Mouse (Mus musculus): Measurements from ENCODE around the gene Nr1d1. TPM values are rescaled to one million over a fixed set of nuclear protein-coding genes. Genes with fewer than 3 reads are reported as not detected.

The Nr1d1 gene
- polyA plus RNA-seq, 1 experiment from 2014 or later: 1.5 TPM

DNA sequence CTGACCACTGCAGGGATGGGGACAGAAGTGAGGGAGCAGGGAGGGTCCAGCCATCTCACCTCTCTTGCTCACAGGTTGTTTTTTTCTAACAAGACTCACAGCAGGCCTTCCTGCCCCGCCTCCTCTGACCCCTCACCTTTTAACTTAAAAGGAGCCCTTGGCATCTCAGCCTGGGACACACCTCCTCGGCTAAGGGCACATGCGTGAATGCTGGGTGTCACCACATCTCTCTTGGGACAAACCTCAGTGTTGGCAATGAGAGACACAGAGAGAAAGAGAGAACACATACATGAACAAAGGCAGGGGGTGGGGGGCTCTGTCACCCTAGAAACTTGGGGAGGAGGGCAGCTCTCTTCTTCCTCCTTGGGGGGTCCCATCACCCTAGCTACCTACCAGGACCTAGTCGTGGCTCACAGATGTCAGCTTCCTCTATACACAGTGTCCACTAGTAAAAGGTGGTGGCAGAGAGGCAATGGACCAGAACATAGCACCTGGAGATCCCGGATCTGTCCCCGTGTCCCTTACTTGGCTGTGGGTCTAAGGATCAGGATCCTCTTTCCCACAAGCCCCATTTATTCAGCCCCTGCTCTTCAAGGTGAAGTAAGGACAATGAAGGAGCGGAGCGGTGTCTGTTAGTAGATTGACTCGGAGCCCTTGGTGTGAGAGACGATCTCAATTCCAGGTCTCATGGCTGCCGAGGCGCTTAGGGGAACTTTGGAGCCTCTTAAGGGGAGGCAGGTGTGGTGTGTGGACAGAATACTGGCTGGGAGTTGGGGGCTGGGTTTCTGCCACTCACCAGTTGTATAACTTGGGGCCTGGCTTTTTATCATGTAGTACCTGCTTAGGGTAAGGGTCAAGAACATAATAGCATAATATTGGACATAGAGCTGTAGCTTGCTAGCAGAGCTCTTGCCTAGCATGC lies 28.9 kb downstream of the Nr1d1 start:
- Histone ChIP-seq H3K4me1 (peaks cover 93% of the 10 kb centered on the region), H3K9me3 (no peaks in the 10 kb centered on the region), H3K4me3 (no peak overlapping the region), H3K27me3 (replicated peaks) (no peaks in the 10 kb centered on the region), H3K36me3 (no peaks in the 10 kb centered on the region), H3K4me2 (replicated peaks) (peak overlapping the region; percentile 77), H3K27ac (no peak overlapping the region), H3K9ac (peak overlapping the region; percentile 30; the same call in 1 of the 2 replicates)
- WGBS: 50% methylated on average over 12 of the region's 12 CpGs
- ATAC-seq (ENCODE audit: low FRiP score, low read depth): no peak

DNA sequence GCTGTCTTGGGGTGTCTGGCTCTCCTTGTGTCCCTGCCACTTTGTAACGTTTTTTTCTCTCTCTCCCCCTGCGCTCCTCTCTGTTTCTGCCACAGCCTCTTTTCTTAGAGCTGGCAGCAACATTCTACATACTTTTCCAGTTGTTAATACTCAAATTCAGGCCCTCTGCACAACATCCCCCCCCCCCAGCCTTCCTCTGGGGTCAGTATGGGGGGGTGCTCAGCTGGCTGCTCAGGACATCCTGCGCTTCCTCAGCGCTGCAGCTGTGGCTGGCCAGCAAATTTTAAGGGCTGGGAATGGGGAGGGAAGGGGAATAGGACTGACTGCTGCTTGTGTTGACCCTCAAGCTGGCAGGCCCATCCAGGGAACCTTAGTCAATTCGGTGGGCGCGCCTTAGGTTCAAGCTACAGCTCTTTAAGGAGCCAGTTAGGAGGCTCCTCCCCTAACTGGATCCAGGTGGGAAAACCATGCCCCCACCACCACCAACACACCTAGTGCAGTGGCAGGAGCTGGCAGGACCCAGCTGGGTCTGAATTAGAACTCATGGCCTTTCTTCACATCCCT lies 30.6 kb downstream of the Nr1d1 start:
- WGBS: 45% methylated on average over 7 of the region's 7 CpGs
- ATAC-seq (ENCODE audit: low FRiP score, low read depth): no peak
- Histone ChIP-seq H3K4me2 (replicated peaks) (peak overlapping the region; percentile 77), H3K4me1 (peaks cover 91% of the 10 kb centered on the region), H3K36me3 (no peaks in the 10 kb centered on the region), H3K4me3 (peak overlapping the region; percentile 91), H3K9me3 (no peaks in the 10 kb centered on the region), H3K27ac (peak overlapping the region; percentile 28), H3K9ac (peak overlapping the region; percentile 40), H3K27me3 (replicated peaks) (no peaks in the 10 kb centered on the region)

DNA sequence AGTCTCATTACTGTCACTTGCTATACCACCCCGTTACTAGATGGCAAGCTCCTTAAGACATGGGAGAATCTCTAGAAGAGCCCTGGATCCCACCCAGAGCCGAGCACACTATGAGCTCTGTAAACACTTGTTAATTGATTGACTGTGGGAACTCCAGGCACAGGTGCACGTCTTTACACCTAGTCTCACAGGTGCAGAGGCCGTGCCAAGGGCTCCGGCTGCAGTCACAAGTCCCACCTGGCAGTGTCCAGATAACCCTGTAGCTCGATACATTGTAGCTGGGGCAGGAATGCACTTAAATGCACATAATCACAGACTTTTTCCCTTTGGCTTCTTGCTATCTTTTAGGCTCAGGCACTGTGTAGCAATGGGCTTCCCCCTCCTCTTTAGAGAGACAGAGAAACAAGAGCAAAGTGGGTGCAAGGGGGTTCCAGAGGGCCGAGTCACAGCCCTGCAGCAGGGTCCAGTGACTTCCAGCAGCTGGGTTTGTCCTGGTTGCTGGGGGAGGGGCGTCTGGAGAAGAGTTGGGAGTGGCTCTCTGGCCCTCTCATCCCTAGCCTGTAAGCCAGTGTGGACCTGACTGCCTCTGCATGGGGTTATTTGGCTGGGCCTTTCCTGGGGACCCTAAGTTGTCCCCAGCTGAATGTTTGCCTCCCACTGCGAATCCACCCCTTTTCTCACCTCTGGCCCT lies 31.3 kb downstream of the Nr1d1 start:
- no peaks in the 10 kb centered on the region for H3K36me3 ChIP-seq
- peak overlapping the region; percentile 28 for H3K27ac ChIP-seq
- WGBS: 9% methylated on average over 9 of the region's 9 CpGs
- H3K9me3 ChIP-seq: no peaks in the 10 kb centered on the region
- peak overlapping the region; percentile 77 for H3K4me2 ChIP-seq (replicated peaks)
- H3K9ac ChIP-seq: peak overlapping the region; percentile 40
- peaks cover 86% of the 10 kb centered on the region for H3K4me1 ChIP-seq
- peak overlapping the region; percentile 91 for H3K4me3 ChIP-seq
- no peak for ATAC-seq (ENCODE audit: low FRiP score, low read depth)
- H3K27me3 ChIP-seq (replicated peaks): no peaks in the 10 kb centered on the region

DNA sequence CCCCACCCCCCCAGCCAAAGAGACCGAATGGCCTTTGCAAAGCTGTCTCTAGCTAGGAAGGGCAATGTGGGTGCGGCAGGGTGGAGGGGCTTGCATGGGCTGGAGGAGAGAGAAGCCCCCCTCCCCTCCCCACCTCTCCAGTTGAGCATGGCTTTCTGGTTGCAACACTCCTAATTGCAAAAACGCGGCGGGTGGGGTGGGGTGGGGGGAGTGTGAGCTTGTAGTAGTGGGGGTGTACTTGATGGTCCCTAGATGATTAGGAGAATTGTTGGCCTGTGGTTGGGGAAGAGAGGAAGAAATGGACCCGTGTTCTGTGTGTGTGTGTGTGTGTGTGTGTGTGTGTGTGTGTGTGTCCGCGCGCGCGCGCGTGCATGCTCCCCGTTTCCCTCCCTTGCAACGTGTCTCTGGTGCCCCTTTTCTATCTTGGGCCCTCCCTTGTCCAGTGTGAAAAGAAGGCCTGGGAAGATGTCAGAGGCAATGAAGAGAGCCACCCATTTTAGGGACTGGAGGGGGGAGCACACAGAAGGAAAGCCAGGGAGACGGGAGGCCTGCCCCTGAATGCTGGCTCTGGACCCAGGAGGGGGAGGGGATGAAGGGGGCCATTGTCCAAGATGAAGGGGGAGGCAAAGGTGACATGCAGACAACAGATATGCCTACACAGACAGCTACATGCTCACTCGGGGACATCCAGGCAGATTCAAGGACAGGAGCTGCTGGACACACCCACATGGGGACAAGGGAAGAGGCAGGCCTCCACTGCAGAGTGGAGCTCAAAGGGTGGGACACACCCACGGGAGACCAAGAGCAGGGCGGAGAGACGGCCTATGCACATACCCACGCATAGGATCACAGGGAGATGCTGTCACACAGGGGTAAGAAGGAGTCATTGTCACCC lies 32.5 kb downstream of the Nr1d1 start:
- Histone ChIP-seq H3K27ac (peak overlapping the region; percentile 92), H3K9me3 (no peaks in the 10 kb centered on the region), H3K4me3 (peak overlapping the region; percentile 91), H3K27me3 (replicated peaks) (no peaks in the 10 kb centered on the region), H3K4me2 (replicated peaks) (peak overlapping the region; percentile 77), H3K9ac (peak overlapping the region; percentile 96), H3K36me3 (no peaks in the 10 kb centered on the region), H3K4me1 (peaks cover 82% of the 10 kb centered on the region)
- 3% methylated on average over 21 of the region's 21 CpGs for WGBS
- ATAC-seq (ENCODE audit: low FRiP score, low read depth): 0 out of 2 replicates have a peak, but pooled peaks have one; percentile 4

DNA sequence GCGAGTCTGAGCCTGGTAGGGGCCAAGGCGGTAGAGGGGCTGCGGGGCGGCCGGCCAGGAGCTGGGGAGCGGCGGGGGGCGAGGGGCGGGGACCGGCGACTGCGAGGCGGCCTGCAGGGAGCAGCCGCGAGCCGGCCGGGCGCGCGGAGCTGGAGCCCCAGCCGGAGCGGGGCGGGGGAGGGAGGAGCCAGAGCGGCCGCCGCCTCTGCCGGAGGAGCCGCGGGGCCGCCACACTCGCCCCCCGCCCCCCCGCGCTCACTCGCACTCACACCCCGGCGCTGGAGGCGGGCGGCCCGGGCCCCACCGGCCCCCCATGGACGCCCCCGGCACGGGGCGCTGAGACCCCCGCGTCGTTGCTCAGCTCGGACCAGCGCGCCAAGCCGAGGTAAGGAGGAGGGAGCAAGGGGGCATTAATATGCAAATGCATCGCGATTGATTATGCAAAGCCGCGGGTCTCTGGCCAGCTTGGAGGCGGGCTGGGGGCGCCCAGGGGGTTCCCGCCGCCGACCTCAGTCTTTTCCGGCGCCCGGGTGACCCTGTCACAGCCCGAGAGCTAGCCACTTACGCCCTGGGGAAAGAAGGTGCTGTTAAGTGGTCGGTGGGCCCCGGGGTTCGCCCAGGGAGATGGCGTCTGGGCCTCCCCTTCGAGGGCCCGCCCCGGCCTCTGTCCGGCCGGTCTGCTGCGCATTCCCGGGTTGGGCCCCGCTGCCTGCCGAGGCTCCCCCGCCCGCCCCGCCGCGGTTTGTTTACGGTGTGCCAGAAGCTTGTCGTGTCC lies 33.3 kb downstream of the Nr1d1 start:
- no peaks in the 10 kb centered on the region for H3K27me3 ChIP-seq (replicated peaks)
- ATAC-seq (ENCODE audit: low FRiP score, low read depth): peak; percentile 77

DNA sequence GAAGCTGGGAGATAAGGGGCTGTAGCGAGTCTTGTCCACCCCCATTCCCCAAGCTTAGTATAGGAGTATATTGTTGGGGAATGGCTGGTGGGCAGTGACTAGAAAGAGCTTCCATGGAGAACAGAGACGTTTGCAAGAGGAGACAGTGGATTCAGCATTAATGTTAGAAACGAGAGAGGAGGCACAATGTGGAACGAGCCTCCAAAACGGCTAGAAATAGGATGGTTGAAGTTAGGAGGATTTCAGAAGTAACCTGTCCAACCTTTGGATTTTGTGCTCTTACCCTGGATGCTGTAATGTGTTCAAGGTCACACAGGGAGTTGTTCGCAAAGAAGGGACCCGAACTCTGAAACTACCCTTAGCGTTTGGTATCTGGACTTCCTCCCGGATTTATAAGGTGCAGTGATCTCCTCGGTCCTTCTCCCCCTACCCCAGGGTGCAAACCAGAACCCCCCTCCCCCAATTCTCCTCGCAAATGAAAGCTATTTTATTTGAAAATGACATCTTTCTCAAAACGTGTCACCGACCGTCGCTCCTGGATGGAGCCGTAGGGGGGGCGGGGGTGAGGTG lies 34.0 kb downstream of the Nr1d1 start:
- no peak for ATAC-seq (ENCODE audit: low FRiP score, low read depth)
- peaks cover 67% of the 10 kb centered on the region for H3K4me1 ChIP-seq
- peak overlapping the region; percentile 96 for H3K9ac ChIP-seq
- no peaks in the 10 kb centered on the region for H3K36me3 ChIP-seq
- H3K27me3 ChIP-seq (replicated peaks): no peaks in the 10 kb centered on the region
- H3K27ac ChIP-seq: peak overlapping the region; percentile 92
- H3K4me3 ChIP-seq: peak overlapping the region; percentile 91
- WGBS: 1% methylated on average over 17 of the region's 17 CpGs
- H3K4me2 ChIP-seq (replicated peaks): peak overlapping the region; percentile 77
- H3K9me3 ChIP-seq: no peaks in the 10 kb centered on the region

More for the DNA sequence above, 33.3 kb downstream of the Nr1d1 start:
- Histone ChIP-seq H3K4me3 (peak overlapping the region; percentile 91), H3K9me3 (no peaks in the 10 kb centered on the region), H3K27ac (peak overlapping the region; percentile 92), H3K4me2 (replicated peaks) (peak overlapping the region; percentile 77), H3K9ac (peak overlapping the region; percentile 96), H3K36me3 (no peaks in the 10 kb centered on the region), H3K4me1 (peaks cover 74% of the 10 kb centered on the region)
- WGBS: 1% methylated on average over 80 of the region's 86 CpGs

DNA sequence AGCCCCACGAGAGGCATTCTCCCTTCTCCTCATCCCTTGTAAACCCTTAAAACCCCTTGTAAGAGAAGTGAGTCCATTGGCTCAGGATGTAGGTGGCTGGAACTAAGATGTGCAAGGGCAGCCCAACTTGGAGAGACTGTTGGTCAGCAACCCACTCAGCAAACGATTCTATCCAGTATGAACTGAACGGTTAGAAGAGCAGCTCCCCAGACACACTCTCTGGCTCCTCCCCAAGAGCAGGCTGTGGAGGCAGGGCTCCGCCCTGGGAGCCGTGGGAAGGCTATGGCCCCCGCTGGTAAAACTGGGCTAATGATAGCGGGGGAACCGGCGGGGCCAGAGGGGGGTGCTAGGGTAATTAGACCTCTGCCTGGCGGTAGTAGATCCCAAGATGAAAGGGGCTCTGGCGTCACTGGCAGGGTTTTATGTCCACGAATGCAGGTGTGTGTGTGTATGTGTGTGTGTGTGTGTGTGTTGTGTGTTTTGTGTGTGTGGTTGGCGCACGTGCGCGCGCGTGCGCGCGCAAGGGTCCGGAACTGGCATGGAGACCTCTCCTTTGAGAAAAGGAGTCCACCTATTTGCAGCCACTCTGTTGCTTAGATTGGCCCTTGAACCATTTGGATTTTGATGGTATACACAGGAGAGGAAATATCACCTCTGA lies 34.6 kb downstream of the Nr1d1 start, which contains the start of gene Thra:
Gene Thra, plus strand, starts transcription at position 246 of the 658 bp plus-strand sequence.
- 2% methylated on average over 22 of the region's 22 CpGs for WGBS
- Histone ChIP-seq H3K4me3 (peak within 1 kb of the TSS; percentile 91), H3K27ac (peak within 1 kb of the TSS; percentile 92), H3K4me2 (replicated peaks) (peak within 1 kb of the TSS; percentile 77), H3K4me1 (peaks cover 61% of the 10 kb centered on the region), H3K27me3 (replicated peaks) (no peaks in the 10 kb centered on the region), H3K36me3 (no peaks in the 10 kb centered on the region), H3K9ac (peak within 1 kb of the TSS; percentile 96), H3K9me3 (no peaks in the 10 kb centered on the region)
- ATAC-seq (ENCODE audit: low FRiP score, low read depth): 0 out of 2 replicates have a peak, but pooled peaks have one; percentile 35

DNA sequence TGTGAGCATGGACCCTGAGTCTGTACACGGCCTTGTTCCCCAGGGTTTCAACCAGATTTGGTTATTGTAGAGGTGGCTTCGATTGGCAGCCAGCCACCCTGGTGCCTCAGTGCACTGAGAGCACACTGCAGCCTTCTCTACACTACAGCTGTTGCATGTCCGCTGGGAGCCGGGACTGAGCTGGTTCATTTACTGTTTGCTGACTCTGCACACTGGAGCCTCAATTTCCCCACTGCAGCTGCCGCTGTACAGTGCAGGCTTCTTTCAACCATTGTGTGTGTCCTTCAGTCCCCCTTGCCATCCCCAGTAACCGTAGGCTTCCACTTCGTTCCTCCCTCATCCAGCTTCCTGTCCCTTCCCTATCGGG lies 35.1 kb downstream of the Nr1d1 start:
- H3K4me1 ChIP-seq: peaks cover 56% of the 10 kb centered on the region
- WGBS: 7% methylated on average over 8 of the region's 8 CpGs

DNA sequence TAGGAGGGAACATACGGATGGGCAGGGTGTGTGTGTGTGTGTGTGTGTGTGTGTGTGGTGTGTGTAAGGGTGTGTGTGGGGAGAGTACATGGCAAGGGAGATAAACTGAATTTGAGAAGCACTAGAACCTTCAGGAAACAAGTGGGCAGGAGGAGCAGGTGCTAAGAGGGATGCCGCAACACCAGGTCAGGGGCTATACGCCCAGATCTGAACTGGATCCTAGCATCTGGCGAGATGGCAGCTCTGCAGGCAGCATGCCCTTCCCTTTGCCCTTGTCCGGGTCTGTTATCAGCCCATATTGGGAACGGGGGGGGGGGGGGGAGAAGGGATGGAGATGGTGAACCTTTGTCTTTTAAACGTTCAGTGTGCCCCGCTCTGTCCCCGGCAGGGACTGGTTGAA lies 36.2 kb downstream of the Nr1d1 start:
- H3K36me3 ChIP-seq: no peaks in the 10 kb centered on the region
- no peaks in the 10 kb centered on the region for H3K27me3 ChIP-seq (replicated peaks)
- 69% methylated on average over 9 of the region's 9 CpGs for WGBS
- no peak overlapping the region for H3K4me3 ChIP-seq
- ATAC-seq (ENCODE audit: low FRiP score, low read depth): no peak
- H3K4me2 ChIP-seq (replicated peaks): 0 out of 2 replicates have a peak overlapping the region, but pooled peaks have one; percentile 2
- no peak overlapping the region for H3K27ac ChIP-seq
- H3K9me3 ChIP-seq: no peaks in the 10 kb centered on the region
- peaks cover 45% of the 10 kb centered on the region for H3K4me1 ChIP-seq
- peak overlapping the region; percentile 17; the same call in 1 of the 2 replicates for H3K9ac ChIP-seq

More for the DNA sequence above, 35.1 kb downstream of the Nr1d1 start:
- H3K9ac ChIP-seq: peak overlapping the region; percentile 96
- H3K27me3 ChIP-seq (replicated peaks): no peaks in the 10 kb centered on the region
- peak; percentile 14; the same call in 1 of the 2 replicates for ATAC-seq (ENCODE audit: low FRiP score, low read depth)
- no peaks in the 10 kb centered on the region for H3K36me3 ChIP-seq
- H3K4me3 ChIP-seq: peak overlapping the region; percentile 91
- H3K9me3 ChIP-seq: no peaks in the 10 kb centered on the region
- H3K27ac ChIP-seq: peak overlapping the region; percentile 92
- H3K4me2 ChIP-seq (replicated peaks): peak overlapping the region; percentile 77

DNA sequence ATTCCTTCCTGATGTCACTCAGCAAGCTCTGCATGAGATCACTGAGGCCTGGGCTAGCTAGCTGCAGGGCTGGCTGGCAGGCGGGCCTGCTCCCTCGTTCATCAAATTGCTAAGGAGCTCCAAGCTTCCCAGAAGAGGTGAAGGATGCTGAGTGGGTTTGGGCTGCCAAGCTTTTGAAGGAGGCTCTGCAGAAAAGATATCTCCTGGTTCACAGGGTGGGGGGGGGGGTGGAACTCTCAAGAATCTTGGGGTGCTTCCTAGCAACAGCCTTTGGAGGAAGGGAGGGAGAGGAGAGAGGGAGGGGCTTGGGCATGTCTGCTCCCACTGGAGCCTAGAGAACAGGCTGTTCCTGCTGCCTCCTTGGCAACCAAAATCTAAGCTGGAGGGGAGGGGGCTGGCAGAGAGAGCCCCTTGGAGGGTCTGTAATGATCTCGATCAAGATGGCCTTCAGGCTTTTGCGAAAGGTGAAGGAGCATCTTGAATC lies 36.7 kb downstream of the Nr1d1 start:
- peak overlapping the region; percentile 17; the same call in 1 of the 2 replicates for H3K9ac ChIP-seq
- H3K27me3 ChIP-seq (replicated peaks): no peaks in the 10 kb centered on the region
- ATAC-seq (ENCODE audit: low FRiP score, low read depth): no peak
- H3K9me3 ChIP-seq: no peaks in the 10 kb centered on the region
- peaks cover 40% of the 10 kb centered on the region for H3K4me1 ChIP-seq
- WGBS: 47% methylated on average over 4 of the region's 4 CpGs
- no peak overlapping the region for H3K27ac ChIP-seq
- no peak overlapping the region for H3K4me3 ChIP-seq
- H3K4me2 ChIP-seq (replicated peaks): 0 out of 2 replicates have a peak overlapping the region, but pooled peaks have one; percentile 2
- no peaks in the 10 kb centered on the region for H3K36me3 ChIP-seq
